Comparison of ENCODE assay signal across 12 mouse cellular contexts in the genomic region with DNA sequence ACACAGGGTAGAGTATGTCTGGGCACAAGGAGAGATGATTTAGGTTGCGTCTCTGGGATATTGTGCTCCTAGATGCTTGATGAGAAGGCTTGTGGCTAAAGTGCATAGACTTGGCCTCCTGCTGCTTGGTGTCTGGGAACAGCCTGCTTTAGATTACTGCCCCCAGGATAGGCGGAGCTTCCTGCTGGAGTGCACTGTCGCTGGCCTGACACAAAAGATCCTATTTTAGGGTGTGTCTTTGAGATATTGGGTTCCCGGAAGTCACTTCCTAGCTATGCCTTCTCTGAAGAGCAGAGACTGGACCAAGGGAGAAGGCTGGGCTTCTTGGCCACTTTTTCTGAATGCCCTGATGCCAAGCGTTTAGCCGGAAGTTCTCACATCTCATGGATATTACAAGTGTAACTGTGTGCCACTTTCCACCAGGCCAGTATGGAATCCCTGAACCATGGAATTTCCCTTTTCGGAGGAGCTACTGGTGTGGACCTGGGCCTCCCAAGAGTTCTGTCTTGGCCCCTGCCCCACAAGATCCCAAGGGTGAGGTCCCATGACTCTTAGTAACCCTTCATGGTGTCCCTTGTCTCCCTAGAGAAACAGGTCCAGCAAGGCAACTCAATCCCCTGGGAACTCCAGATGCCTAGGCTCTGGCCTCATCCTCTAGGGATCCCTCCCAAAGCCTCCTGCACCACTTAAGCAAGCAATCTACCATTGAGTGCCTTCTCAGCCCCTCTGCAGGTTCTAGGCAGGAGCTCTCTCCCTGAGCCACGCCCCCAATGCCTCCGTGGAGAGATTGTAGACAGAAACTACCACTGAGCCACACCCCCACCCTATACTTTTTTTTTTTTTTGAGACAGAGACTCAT. TPM values are rescaled to one million over a fixed set of nuclear protein-coding genes. Genes with fewer than 3 reads are reported as not detected.
A peak's percentile ranks its signal among the peaks of the same experiment; 100 is the strongest.
DNase-seq lines count a peak whose midpoint lies in the region; ATAC-seq and TF ChIP-seq lines count a peak whose summit lies in the region.
"Had no signal": no experiment of that assay in that cellular context is flagged by ENCODE, and none has a peak within 500 bp of the region (broad histone marks: within the 10 kb centered on the region; RNA-seq: fewer than 3 reads in every experiment).

No protein-coding gene starts in this region.

- TF ChIP-seq EP300 in ES-Bruce4 (IDR thresholded peaks at IDR 0.05; ENCODE audit: insufficient read depth, low read depth, low read length) = peak; percentile 41; the same call in 1 of the 2 replicates

- H3K4me3 ChIP-seq in forebrain, embryonic 10.5 days = 0 out of 2 replicates have a peak overlapping the region, but pooled peaks have one; percentile 5
- H3K4me3 ChIP-seq in forebrain, postnatal 0 days (ENCODE audit: low read depth, low read length) = no peak overlapping the region
- 0 out of 2 replicates have a peak overlapping the region, but pooled peaks have one; percentile 4 for H3K4me3 ChIP-seq in ES-Bruce4 (ENCODE audit: low read depth, low read length)
- H3K4me3 ChIP-seq in heart, embryonic 12.5 days = no peak overlapping the region
- no peak overlapping the region for H3K4me3 ChIP-seq in lung, embryonic 14.5 days (ENCODE audit: low read depth, low read length)
- no peak overlapping the region for H3K4me3 ChIP-seq in hindbrain, embryonic 16.5 days (ENCODE audit: low read length)
- H3K4me3 ChIP-seq: forebrain, embryonic 13.5 days; hindbrain, embryonic 12.5 days; lung, embryonic 15.5 days had no signal

- 63% methylated on average over 9 of the region's 9 CpGs for WGBS in forebrain, embryonic 10.5 days
- WGBS in forebrain, postnatal 0 days = 64% methylated on average over 9 of the region's 9 CpGs
- 52% methylated on average over 9 of the region's 9 CpGs for WGBS in heart, embryonic 12.5 days
- WGBS in lung, embryonic 14.5 days = 54% methylated on average over 9 of the region's 9 CpGs
- 59% methylated on average over 9 of the region's 9 CpGs for WGBS in hindbrain, embryonic 16.5 days

- no peaks in the 10 kb centered on the region for H3K9me3 ChIP-seq in forebrain, embryonic 10.5 days
- H3K9me3 ChIP-seq in forebrain, postnatal 0 days (ENCODE audit: low read length) = no peaks in the 10 kb centered on the region
- H3K9me3 ChIP-seq in ES-Bruce4 (replicated peaks; ENCODE audit: control insufficient read depth, insufficient read depth, low read length, poor library complexity, severe bottlenecking) = no peaks in the 10 kb centered on the region
- no peaks in the 10 kb centered on the region for H3K9me3 ChIP-seq in heart, embryonic 12.5 days (replicated peaks)
- H3K9me3 ChIP-seq in lung, embryonic 14.5 days (ENCODE audit: low read depth, low read length) = no peaks in the 10 kb centered on the region
- H3K9me3 ChIP-seq in hindbrain, embryonic 16.5 days (ENCODE audit: control insufficient read depth, low read length) = no peaks in the 10 kb centered on the region
- H3K9me3 ChIP-seq: forebrain, embryonic 13.5 days; hindbrain, embryonic 12.5 days; lung, embryonic 15.5 days had no signal

- H3K27ac ChIP-seq in forebrain, embryonic 10.5 days = no peak overlapping the region
- H3K27ac ChIP-seq in forebrain, postnatal 0 days (ENCODE audit: low read depth, low read length) = no peak overlapping the region
- no peak overlapping the region for H3K27ac ChIP-seq in ES-Bruce4 (ENCODE audit: insufficient read depth, low read length)
- H3K27ac ChIP-seq in heart, embryonic 12.5 days (ENCODE audit: poor library complexity, severe bottlenecking) = no peak overlapping the region
- no peak overlapping the region for H3K27ac ChIP-seq in lung, embryonic 14.5 days (ENCODE audit: low read depth)
- H3K27ac ChIP-seq in hindbrain, embryonic 16.5 days (ENCODE audit: low read depth, low read length) = no peak overlapping the region
- H3K27ac ChIP-seq: forebrain, embryonic 13.5 days; hindbrain, embryonic 12.5 days; lung, embryonic 15.5 days had no signal

- H3K4me2 ChIP-seq in forebrain, postnatal 0 days (ENCODE audit: low read depth) = no peak overlapping the region
- H3K4me2 ChIP-seq in heart, embryonic 12.5 days = 0 out of 2 replicates have a peak overlapping the region, but pooled peaks have one; percentile 1
- H3K4me2 ChIP-seq in lung, embryonic 14.5 days = no peak overlapping the region
- H3K4me2 ChIP-seq in hindbrain, embryonic 16.5 days (ENCODE audit: low read length) = no peak overlapping the region
- H3K4me2 ChIP-seq: forebrain, embryonic 13.5 days; hindbrain, embryonic 12.5 days; lung, embryonic 15.5 days had no signal

- no peak for DNase-seq in forebrain, embryonic 10.5 days (ENCODE audit: extremely low spot score, low spot score)
- DNase-seq in forebrain, postnatal 0 days = no peak
- peak; percentile 24 for DNase-seq in lung, embryonic 14.5 days
- DNase-seq in spleen, adult 18-20 months = no peak
- no peak for DNase-seq in cerebellum, adult 18-20 months
- DNase-seq: cerebellum, adult 8-10 months had no signal

- peaks cover 70% of the 10 kb centered on the region for H3K27me3 ChIP-seq in forebrain, embryonic 10.5 days (ENCODE audit: poor library complexity, severe bottlenecking)
- H3K27me3 ChIP-seq in forebrain, postnatal 0 days (ENCODE audit: insufficient read depth, low read length) = peaks cover 9% of the 10 kb centered on the region; the same call in 1 of the 2 replicates
- no peaks in the 10 kb centered on the region for H3K27me3 ChIP-seq in ES-Bruce4 (ENCODE audit: control insufficient read depth, insufficient read depth, low read length, poor library complexity, severe bottlenecking)
- peaks cover 37% of the 10 kb centered on the region for H3K27me3 ChIP-seq in heart, embryonic 12.5 days (replicated peaks)
- H3K27me3 ChIP-seq in lung, embryonic 14.5 days (ENCODE audit: insufficient read depth, low read length) = peaks cover 10% of the 10 kb centered on the region; the same call in 1 of the 2 replicates
- H3K27me3 ChIP-seq in hindbrain, embryonic 16.5 days (replicated peaks; ENCODE audit: control insufficient read depth, insufficient read depth, low read length) = peaks cover 3% of the 10 kb centered on the region

- H3K36me3 ChIP-seq in forebrain, embryonic 10.5 days (replicated peaks) = no peaks in the 10 kb centered on the region
- no peaks in the 10 kb centered on the region for H3K36me3 ChIP-seq in forebrain, postnatal 0 days (ENCODE audit: insufficient read depth)
- no peaks in the 10 kb centered on the region for H3K36me3 ChIP-seq in ES-Bruce4 (ENCODE audit: control insufficient read depth, insufficient read depth, low read length, poor library complexity, severe bottlenecking)
- H3K36me3 ChIP-seq in heart, embryonic 12.5 days = peaks cover 10% of the 10 kb centered on the region
- H3K36me3 ChIP-seq in lung, embryonic 14.5 days (ENCODE audit: insufficient read depth) = no peaks in the 10 kb centered on the region
- H3K36me3 ChIP-seq in hindbrain, embryonic 16.5 days (ENCODE audit: control insufficient read depth, insufficient read depth, low read length) = no peaks in the 10 kb centered on the region; the same call in 1 of the 2 replicates
- H3K36me3 ChIP-seq: hindbrain, embryonic 12.5 days had no signal

- TF ChIP-seq POLR2A in ES-Bruce4 (IDR thresholded peaks at IDR 0.05; ENCODE audit: insufficient read depth, low read length) = no peak

- no peak overlapping the region for H3K9ac ChIP-seq in forebrain, postnatal 0 days
- H3K9ac ChIP-seq in ES-Bruce4 (ENCODE audit: low read depth, poor library complexity, severe bottlenecking) = no peak overlapping the region
- H3K9ac ChIP-seq in heart, embryonic 12.5 days = 0 out of 2 replicates have a peak overlapping the region, but pooled peaks have one; percentile 21
- no peak overlapping the region for H3K9ac ChIP-seq in lung, embryonic 14.5 days
- H3K9ac ChIP-seq in hindbrain, embryonic 16.5 days (ENCODE audit: low read depth, low read length) = no peak overlapping the region
- H3K9ac ChIP-seq: forebrain, embryonic 13.5 days; lung, embryonic 15.5 days had no signal

- TF ChIP-seq CTCF in forebrain, postnatal 0 days (IDR thresholded peaks at IDR 0.05; ENCODE audit: low read depth) = no peak
- TF ChIP-seq CTCF in ES-Bruce4 (IDR thresholded peaks at IDR 0.05; ENCODE audit: low read depth, low read length) = no peak
- TF ChIP-seq CTCF in lung, embryonic 14.5 days (IDR thresholded peaks at IDR 0.05; ENCODE audit: low read depth) = no peak

- peaks cover 26% of the 10 kb centered on the region for H3K4me1 ChIP-seq in forebrain, embryonic 10.5 days
- no peaks in the 10 kb centered on the region for H3K4me1 ChIP-seq in forebrain, postnatal 0 days (ENCODE audit: insufficient read depth)
- H3K4me1 ChIP-seq in ES-Bruce4 (ENCODE audit: control insufficient read depth, insufficient read depth, low read length) = peaks cover 16% of the 10 kb centered on the region
- peaks cover 19% of the 10 kb centered on the region for H3K4me1 ChIP-seq in heart, embryonic 12.5 days (replicated peaks)
- no peaks in the 10 kb centered on the region for H3K4me1 ChIP-seq in lung, embryonic 14.5 days (ENCODE audit: insufficient read depth)
- no peaks in the 10 kb centered on the region for H3K4me1 ChIP-seq in hindbrain, embryonic 16.5 days (ENCODE audit: control insufficient read depth, insufficient read depth, low read depth, low read length)
- H3K4me1 ChIP-seq: forebrain, embryonic 13.5 days had no signal

- no peak for ATAC-seq in forebrain, postnatal 0 days
- ATAC-seq in heart, embryonic 12.5 days (ENCODE audit: insufficient number of reproducible peaks, low FRiP score) = 0 out of 2 replicates have a peak, but pooled peaks have one; percentile 15
- ATAC-seq in lung, embryonic 14.5 days (ENCODE audit: insufficient read depth) = no peak
- ATAC-seq in hindbrain, embryonic 16.5 days = no peak
- ATAC-seq: forebrain, embryonic 13.5 days had no signal

RNA-seq across cellular contexts. Expression of gene Abca7, which starts 7.3 kb away (rescaled TPM):
- 2.9 and 3.1 TPM in 2 replicates for polyA plus RNA-seq in forebrain, embryonic 10.5 days (2016; fragmentation: Nextera tagmentation; extraction: Ambion mirVana)
- total RNA-seq in forebrain, postnatal 0 days (2014; rRNA removed) = 6.1 and 6.2 TPM in 2 replicates
- polyA plus RNA-seq in forebrain, postnatal 0 days (2015; fragmentation: Nextera tagmentation; extraction: Ambion mirVana) = 1.1 TPM in 2 replicates
- 10.6 and 11.0 TPM in 2 replicates for polyA plus RNA-seq in ES-Bruce4 (2011; ENCODE audit: insufficient read depth, insufficient read length, low read depth, missing spikeins)
- 4.5 and 5.1 TPM in 2 replicates for polyA plus RNA-seq in heart, embryonic 12.5 days (2016; fragmentation: Nextera tagmentation; extraction: Ambion mirVana)
- 3.0 and 3.5 TPM in 2 replicates for polyA plus RNA-seq in lung, embryonic 14.5 days (2014; fragmentation: Nextera tagmentation; extraction: Ambion mirVana)
- polyA plus RNA-seq in hindbrain, embryonic 16.5 days (2015; fragmentation: Nextera tagmentation; extraction: Ambion mirVana) = 4.2 and 5.1 TPM in 2 replicates

RNA-seq across cellular contexts. Expression of gene Arhgap45, which starts 12.8 kb away (rescaled TPM):
- polyA plus RNA-seq in forebrain, embryonic 10.5 days (2016; fragmentation: Nextera tagmentation; extraction: Ambion mirVana) = 8.0 and 9.1 TPM in 2 replicates
- total RNA-seq in forebrain, postnatal 0 days (2014; rRNA removed) = 2.3 and 2.4 TPM in 2 replicates
- polyA plus RNA-seq in forebrain, postnatal 0 days (2015; fragmentation: Nextera tagmentation; extraction: Ambion mirVana) = 1.2 and 1.7 TPM in 2 replicates
- polyA plus RNA-seq in ES-Bruce4 (2011; ENCODE audit: insufficient read depth, insufficient read length, low read depth, missing spikeins) = 6.5 and 6.9 TPM in 2 replicates
- 7.5 and 8.5 TPM in 2 replicates for polyA plus RNA-seq in heart, embryonic 12.5 days (2016; fragmentation: Nextera tagmentation; extraction: Ambion mirVana)
- 11.2 and 13.2 TPM in 2 replicates for polyA plus RNA-seq in lung, embryonic 14.5 days (2014; fragmentation: Nextera tagmentation; extraction: Ambion mirVana)
- 1.7 and 2.2 TPM in 2 replicates for polyA plus RNA-seq in hindbrain, embryonic 16.5 days (2015; fragmentation: Nextera tagmentation; extraction: Ambion mirVana)

RNA-seq across cellular contexts. Expression of gene Cnn2, which starts 15.2 kb away (rescaled TPM):
- 222 and 226 TPM in 2 replicates for polyA plus RNA-seq in forebrain, embryonic 10.5 days (2016; fragmentation: Nextera tagmentation; extraction: Ambion mirVana)
- total RNA-seq in forebrain, postnatal 0 days (2014; rRNA removed) = 19.5 and 28.2 TPM in 2 replicates
- polyA plus RNA-seq in forebrain, postnatal 0 days (2015; fragmentation: Nextera tagmentation; extraction: Ambion mirVana) = 15.7 and 17.0 TPM in 2 replicates
- polyA plus RNA-seq in ES-Bruce4 (2011; ENCODE audit: insufficient read depth, insufficient read length, low read depth, missing spikeins) = 156 and 164 TPM in 2 replicates
- 302 and 307 TPM in 2 replicates for polyA plus RNA-seq in heart, embryonic 12.5 days (2016; fragmentation: Nextera tagmentation; extraction: Ambion mirVana)
- 354 and 364 TPM in 2 replicates for polyA plus RNA-seq in lung, embryonic 14.5 days (2014; fragmentation: Nextera tagmentation; extraction: Ambion mirVana)
- 30.5 and 38.9 TPM in 2 replicates for polyA plus RNA-seq in hindbrain, embryonic 16.5 days (2015; fragmentation: Nextera tagmentation; extraction: Ambion mirVana)

RNA-seq across cellular contexts. Expression of gene Tmem259, which starts 19.5 kb away (rescaled TPM):
- polyA plus RNA-seq in forebrain, embryonic 10.5 days (2016; fragmentation: Nextera tagmentation; extraction: Ambion mirVana) = 8.4 and 9.6 TPM in 2 replicates
- total RNA-seq in forebrain, postnatal 0 days (2014; rRNA removed) = 109 and 129 TPM in 2 replicates
- polyA plus RNA-seq in forebrain, postnatal 0 days (2015; fragmentation: Nextera tagmentation; extraction: Ambion mirVana) = 25.6 and 26.5 TPM in 2 replicates
- 54.6 and 61.1 TPM in 2 replicates for polyA plus RNA-seq in ES-Bruce4 (2011; ENCODE audit: insufficient read depth, insufficient read length, low read depth, missing spikeins)
- 20.8 and 20.9 TPM in 2 replicates for polyA plus RNA-seq in heart, embryonic 12.5 days (2016; fragmentation: Nextera tagmentation; extraction: Ambion mirVana)
- polyA plus RNA-seq in lung, embryonic 14.5 days (2014; fragmentation: Nextera tagmentation; extraction: Ambion mirVana) = 19.3 and 23.4 TPM in 2 replicates
- polyA plus RNA-seq in hindbrain, embryonic 16.5 days (2015; fragmentation: Nextera tagmentation; extraction: Ambion mirVana) = 11.7 and 17.4 TPM in 2 replicates

RNA-seq across cellular contexts. Expression of gene Grin3b, which starts 33.1 kb away (rescaled TPM):
- 0.20 and 0.31 TPM in 2 replicates for polyA plus RNA-seq in forebrain, embryonic 10.5 days (2016; fragmentation: Nextera tagmentation; extraction: Ambion mirVana)
- total RNA-seq in forebrain, postnatal 0 days (2014; rRNA removed) = 0.14 and 0.15 TPM in 2 replicates
- 0.09 and 0.18 TPM in 2 replicates for polyA plus RNA-seq in forebrain, postnatal 0 days (2015; fragmentation: Nextera tagmentation; extraction: Ambion mirVana)
- not detected in 2 replicates for polyA plus RNA-seq in ES-Bruce4 (2011; ENCODE audit: insufficient read depth, insufficient read length, low read depth, missing spikeins)
- polyA plus RNA-seq in heart, embryonic 12.5 days (2016; fragmentation: Nextera tagmentation; extraction: Ambion mirVana) = 0.12 and 0.29 TPM in 2 replicates
- 0.30 and 0.41 TPM in 2 replicates for polyA plus RNA-seq in lung, embryonic 14.5 days (2014; fragmentation: Nextera tagmentation; extraction: Ambion mirVana)
- polyA plus RNA-seq in hindbrain, embryonic 16.5 days (2015; fragmentation: Nextera tagmentation; extraction: Ambion mirVana) = 0.45 and 0.46 TPM in 2 replicates

Comparison
In these comparisons a context has a peak if more than half of its experiments do, and no peak if none do; other contexts are left out.
1. H3K4me3 ChIP-seq: peak in forebrain, embryonic 10.5 days (single experiment) and ES-Bruce4 (single experiment); none in forebrain, postnatal 0 days (single experiment), heart, embryonic 12.5 days (single experiment), lung, embryonic 14.5 days (single experiment) and hindbrain, embryonic 16.5 days (single experiment).